Mouse (Mus musculus): ENCODE measurements around the gene Ifi213. TPM values are rescaled to one million over a fixed set of nuclear protein-coding genes. Genes with fewer than 3 reads are reported as not detected.
"Not testable (repeated sequence)": the region's sequence is repeated elsewhere in the genome, so short reads cannot be mapped to it uniquely, and the experiment has no call there.

Gene Ifi213
- polyA plus RNA-seq, 1 experiment from 2014 or later = not detected

GRCm38 (mm10) chr1:173535791-173536190 is 63.3 kb downstream of the Ifi213 start, which contains the start of gene Ifi214:
Ifi214 (minus strand) TSS chr1:173535957.
- WGBS = 79% methylated on average over 3 of the region's 3 CpGs
- not testable (repeated sequence) for H3K9me3 ChIP-seq; H3K36me3 ChIP-seq; H3K27ac ChIP-seq; H3K27me3 ChIP-seq (ENCODE audit: insufficient read depth, poor library complexity, severe bottlenecking); H3K4me3 ChIP-seq; DNase-seq (ENCODE audit: low spot score); H3K4me1 ChIP-seq

GRCm38 (mm10) chr1:173521452-173521851 is 77.6 kb downstream of the Ifi213 start:
- Histone ChIP-seq H3K9me3 (no peaks in the 10 kb centered on the region), H3K4me3 (no peak overlapping the region), H3K27ac (no peak overlapping the region), H3K36me3 (no peaks in the 10 kb centered on the region), H3K4me1 (no peaks in the 10 kb centered on the region), H3K27me3 (ENCODE audit: insufficient read depth, poor library complexity, severe bottlenecking) (no peaks in the 10 kb centered on the region)
- DNase-seq (ENCODE audit: low spot score) = no peak

Small RNA genes within 50 kb of the gene (microRNA-seq; reads per million reads assigned to microRNA genes)
- gene Gm44339 (not detected), gene Gm44481 (not detected)

Other genes starting within 250 kb of the Ifi213 start
- gene Aim2, start 248.4 kb downstream of the Ifi213 start, polyA plus RNA-seq (2016; fragmentation: Nextera tagmentation; extraction: Ambion mirVana) = 1.3 and 1.5 TPM in 2 replicates
- gene Cadm3, start 231.6 kb downstream of the Ifi213 start, polyA plus RNA-seq (2016; fragmentation: Nextera tagmentation; extraction: Ambion mirVana) = 1.2 and 1.3 TPM in 2 replicates
- not detected in 2 replicates for gene Ifi206, start 108.2 kb downstream of the Ifi213 start, polyA plus RNA-seq (2016; fragmentation: Nextera tagmentation; extraction: Ambion mirVana)
- not detected in 2 replicates for gene Ifi214, start 63.3 kb downstream of the Ifi213 start, polyA plus RNA-seq (2016; fragmentation: Nextera tagmentation; extraction: Ambion mirVana)
- 0.05 TPM in 1 of 2 replicates, not detected in the other for gene Ifi209, start 31.6 kb upstream of the Ifi213 start, polyA plus RNA-seq (2016; fragmentation: Nextera tagmentation; extraction: Ambion mirVana)
- gene Ifi208, start 74.4 kb upstream of the Ifi213 start, polyA plus RNA-seq (2016; fragmentation: Nextera tagmentation; extraction: Ambion mirVana) = not detected in 2 replicates
- gene Ifi207, start 142.5 kb upstream of the Ifi213 start, polyA plus RNA-seq (2016; fragmentation: Nextera tagmentation; extraction: Ambion mirVana) = 0.14 and 0.24 TPM in 2 replicates
- 0.28 and 0.31 TPM in 2 replicates for gene Ifi204, start 167.7 kb upstream of the Ifi213 start, polyA plus RNA-seq (2016; fragmentation: Nextera tagmentation; extraction: Ambion mirVana)